Mouse (Mus musculus): Measurements from ENCODE around the gene Tmem45a.
"Not testable (repeated sequence)": the region's sequence is repeated elsewhere in the genome, so short reads cannot be mapped to it uniquely, and the experiment has no call there.

Tmem45a gene

GRCm38 (mm10) chr16:56885824-56886615, at the start of gene Tmem45a:
Tmem45a (minus strand) TSS chr16:56886166.
- DNase-seq (ENCODE audit: extremely low spot score), result peak; percentile 80

DNA sequence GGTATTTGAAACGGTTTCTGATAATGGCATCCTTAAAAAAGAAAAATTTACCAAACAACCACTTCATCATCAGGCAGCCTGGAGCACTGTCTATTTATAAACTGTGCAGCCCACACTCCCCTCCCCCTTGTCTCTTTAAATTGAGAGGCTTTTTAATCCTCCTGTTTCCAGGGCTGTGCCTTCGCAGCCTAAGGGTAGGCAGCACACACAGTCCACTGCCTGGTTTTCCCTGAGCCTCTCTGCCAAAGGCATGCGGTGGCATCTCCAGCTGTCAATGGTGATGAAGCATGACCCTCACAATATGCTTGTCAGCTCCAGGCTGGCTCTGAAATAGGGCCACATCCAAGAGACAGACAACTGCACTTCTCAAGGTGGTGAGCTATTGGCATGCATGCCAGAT, 42.1 kb upstream of the Tmem45a start, which contains the start of gene Lnp1:
Lnp1 (minus strand) TSS at position 39 of the 400 bp plus-strand sequence.
- no peak for DNase-seq (ENCODE audit: extremely low spot score)

GRCm38 (mm10) chr16:56920102-56920657, 34.2 kb upstream of the Tmem45a start:
- peak; percentile 60 for DNase-seq (ENCODE audit: extremely low spot score)

GRCm38 (mm10) chr16:56917230-56917629, 31.3 kb upstream of the Tmem45a start:
- no peak for DNase-seq (ENCODE audit: extremely low spot score)

GRCm38 (mm10) chr16:56908986-56909385, 23.0 kb upstream of the Tmem45a start:
- DNase-seq (ENCODE audit: extremely low spot score), result no peak

- DNase-seq (ENCODE audit: extremely low spot score), result not testable (repeated sequence)
These were observed 16.2 kb upstream of the Tmem45a start for GRCm38 (mm10) chr16:56902206-56902605.

DNA sequence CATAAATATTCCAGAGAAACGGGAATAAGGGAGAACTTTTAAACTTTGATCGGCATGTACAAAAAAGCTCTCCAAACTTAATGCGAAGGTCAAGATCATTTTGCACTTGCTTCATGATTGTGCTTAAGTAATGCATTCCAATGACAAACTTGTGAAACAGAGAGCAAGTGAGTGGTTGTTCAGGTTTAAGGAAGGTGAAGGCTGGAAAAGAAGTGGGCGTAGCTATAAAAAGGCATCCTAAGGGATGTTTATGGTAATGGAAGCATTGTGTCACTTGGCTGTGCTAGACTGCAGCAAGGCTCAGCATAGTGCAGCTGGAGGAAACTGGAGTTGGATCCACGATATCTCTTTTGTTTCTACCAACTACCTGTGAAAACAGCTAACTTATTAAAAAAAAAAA, 5.6 kb upstream of the Tmem45a start:
- DNase-seq (ENCODE audit: extremely low spot score), result no peak

DNA sequence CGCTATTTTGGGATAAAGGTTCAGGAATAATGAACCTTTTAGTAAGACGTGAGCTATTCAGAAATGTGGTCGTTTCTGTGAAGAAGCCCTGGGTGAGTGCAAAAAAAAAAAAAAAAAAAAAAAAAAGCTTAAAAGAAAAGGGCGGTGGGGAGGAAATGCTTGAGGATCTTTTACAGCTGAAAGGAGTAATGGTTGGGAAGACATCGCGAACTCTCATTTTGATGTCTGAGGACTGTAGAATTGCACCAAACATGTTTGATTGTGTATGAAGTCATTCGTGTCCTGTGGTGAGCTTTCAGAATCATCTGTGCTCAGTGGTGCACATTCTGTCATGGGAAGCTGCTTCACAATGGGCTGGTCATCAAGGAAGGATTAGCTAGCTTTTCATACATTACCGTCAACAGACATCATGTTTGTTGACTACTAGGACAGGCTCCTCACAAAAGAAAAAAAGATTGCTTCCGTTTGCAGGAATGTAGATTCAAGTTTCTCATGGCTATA, 700 bp upstream of the Tmem45a start:
- DNase-seq (ENCODE audit: extremely low spot score), result no peak

DNA sequence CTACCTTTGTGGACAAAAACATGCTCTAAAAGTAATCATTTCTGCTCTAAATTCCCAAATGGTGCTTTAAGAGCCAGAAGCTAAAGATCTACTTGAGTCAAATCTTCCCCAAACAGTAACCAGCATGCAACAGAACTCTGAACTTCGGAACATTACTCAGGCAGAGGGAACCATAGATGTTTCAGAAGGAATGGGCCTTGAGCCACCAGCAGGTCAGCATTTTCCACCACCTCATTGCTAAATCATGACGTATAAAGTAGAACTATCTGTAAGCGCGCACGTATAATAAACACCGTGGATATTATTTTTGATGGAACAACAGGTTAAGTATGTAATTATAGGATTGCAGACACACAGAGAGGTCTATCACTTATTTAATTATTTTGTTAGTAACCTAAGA, 1.2 kb downstream of the Tmem45a start:
- no peak for DNase-seq (ENCODE audit: extremely low spot score)

DNA sequence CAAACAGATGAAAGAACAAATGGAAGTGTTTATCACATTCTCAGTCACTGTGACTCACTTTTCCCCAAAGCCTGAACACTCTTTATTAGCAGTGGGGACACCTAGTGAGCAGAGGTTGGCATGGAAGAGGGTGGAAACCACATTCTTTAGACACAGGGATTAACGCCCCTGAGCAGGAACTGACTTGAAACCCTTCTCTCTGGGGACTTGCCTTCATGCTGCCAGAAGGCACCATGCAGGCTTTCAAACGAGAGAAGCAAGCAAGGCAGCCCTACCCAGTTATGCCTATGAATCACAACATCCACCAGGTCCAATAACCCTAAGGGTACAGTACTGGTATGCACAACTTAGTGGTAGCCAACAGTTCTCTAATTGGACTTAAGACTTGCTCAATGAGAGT, 12.6 kb downstream of the Tmem45a start:
- no peak for DNase-seq (ENCODE audit: extremely low spot score)

- DNase-seq (ENCODE audit: extremely low spot score), result no peak
These were observed 15.5 kb downstream of the Tmem45a start for GRCm38 (mm10) chr16:56870458-56870857.

- DNase-seq (ENCODE audit: extremely low spot score), result no peak
These were observed 17.6 kb downstream of the Tmem45a start for GRCm38 (mm10) chr16:56868361-56868760.

GRCm38 (mm10) chr16:56867591-56867990, 18.4 kb downstream of the Tmem45a start:
- no peak for DNase-seq (ENCODE audit: extremely low spot score)

DNA sequence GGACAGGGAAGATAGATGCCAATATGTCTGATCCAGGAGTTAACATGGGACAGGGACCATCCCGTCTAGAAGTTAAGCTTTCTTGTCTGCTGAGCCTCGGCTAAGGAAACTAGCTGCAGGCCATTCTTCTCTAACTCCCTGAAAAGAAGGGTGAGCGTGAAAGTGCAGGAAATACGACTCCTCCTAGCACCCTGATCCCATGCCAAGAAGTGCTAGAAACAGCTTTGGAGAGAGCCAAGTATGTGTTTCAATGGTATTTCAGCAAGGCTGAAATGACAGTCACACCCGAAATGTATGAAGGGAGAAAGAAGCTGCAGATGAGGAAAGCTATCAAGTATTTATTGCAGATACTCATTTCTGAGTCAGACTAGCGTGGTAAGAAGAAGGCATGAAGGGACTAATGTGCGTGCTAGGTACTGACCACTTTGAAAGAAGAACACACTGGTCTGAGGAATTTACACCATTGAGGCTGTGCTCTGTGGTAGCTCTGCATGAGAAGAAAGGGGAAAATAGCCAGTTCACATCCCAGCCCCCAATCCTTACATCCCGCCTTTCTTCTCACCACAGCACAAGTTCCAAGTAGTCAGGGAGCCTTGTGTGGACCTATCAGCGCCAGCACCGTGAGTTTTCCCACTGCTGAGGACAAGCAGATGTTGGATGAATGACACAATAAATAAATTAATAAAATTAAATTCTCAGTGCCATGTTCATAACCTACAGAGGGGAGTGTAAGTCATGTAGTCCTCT, 33.0 kb downstream of the Tmem45a start:
- DNase-seq (ENCODE audit: extremely low spot score), result no peak

DNA sequence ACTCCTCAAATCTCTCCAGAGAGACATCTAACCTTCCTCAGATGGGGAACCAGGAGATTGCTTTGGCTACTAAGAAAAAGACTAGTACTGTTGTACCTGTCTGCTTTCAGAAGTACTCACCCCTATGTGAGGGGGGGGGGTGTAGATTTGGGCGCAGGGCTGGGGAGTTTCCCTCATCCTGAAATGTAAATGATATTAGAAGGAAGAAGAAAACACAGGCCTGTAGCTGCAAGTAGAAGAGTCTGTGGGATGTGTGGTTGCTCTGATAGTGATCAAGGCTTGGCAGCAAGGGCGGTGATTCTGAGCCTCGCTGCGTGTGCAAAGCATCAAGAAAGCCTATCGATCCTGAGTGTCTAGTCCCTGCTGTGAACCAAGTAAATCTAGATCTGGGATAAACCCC, 43.0 kb downstream of the Tmem45a start:
- no peak for DNase-seq (ENCODE audit: extremely low spot score)

DNA sequence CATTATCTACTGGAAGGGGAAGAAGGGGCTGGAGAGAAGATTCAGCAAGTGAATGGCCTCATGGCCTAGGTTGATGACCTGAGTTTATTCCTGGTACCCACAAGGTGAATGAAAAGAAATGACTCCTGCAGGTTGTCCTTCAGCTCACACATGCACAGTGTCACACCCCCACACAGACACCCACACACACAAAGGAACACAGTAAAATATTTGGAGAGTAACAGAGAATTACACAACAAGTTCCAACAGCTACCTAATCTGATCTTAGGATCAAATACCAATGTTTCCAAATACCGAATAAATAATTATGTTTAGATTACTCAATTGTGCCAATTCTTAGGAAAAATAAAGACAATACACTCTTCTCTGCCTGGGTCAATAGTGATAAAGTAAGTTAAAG, 52.7 kb downstream of the Tmem45a start:
- DNase-seq (ENCODE audit: extremely low spot score), result no peak

DNA sequence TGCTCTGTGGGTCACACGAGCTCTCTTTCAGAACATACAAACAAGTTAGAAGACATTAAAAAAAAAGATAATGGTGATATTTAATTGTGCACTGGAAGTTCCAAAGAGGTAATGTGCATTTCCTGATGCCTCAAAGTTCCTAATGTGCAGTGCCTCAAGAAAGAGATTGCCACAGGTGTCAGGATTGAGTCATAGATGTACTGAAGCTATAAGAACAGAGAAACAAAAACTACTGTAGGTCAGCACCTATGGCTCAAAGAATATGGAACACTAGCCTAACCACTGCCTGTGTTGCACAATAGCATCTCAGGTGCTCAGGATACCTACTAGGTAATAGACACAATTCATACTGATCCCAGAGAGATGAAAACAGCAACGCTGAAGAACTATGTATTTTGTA, 54.0 kb downstream of the Tmem45a start:
- no peak for DNase-seq (ENCODE audit: extremely low spot score)

GRCm38 (mm10) chr16:56801370-56802109, 84.4 kb downstream of the Tmem45a start:
- no peak for DNase-seq (ENCODE audit: extremely low spot score)

DNA sequence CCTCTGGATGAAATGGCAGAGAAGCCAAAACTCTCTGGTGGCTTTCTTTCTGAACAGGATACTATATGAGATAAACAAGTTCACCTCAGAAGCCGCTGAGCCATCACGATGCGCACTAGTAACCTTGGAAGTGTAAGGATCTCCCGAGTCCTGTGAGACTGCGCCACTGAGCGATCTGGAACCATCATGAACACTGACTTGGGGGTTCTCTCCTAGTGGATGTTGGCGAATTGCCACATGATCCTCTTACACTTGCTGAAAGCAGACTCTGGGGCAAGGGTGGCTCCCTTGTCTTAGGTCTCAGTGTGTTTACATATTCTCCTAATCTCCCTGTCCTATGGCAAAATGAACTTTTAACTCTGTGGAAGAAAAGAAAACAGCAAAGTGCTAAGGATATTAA, 85.0 kb downstream of the Tmem45a start:
- no peak for DNase-seq (ENCODE audit: extremely low spot score)

DNA sequence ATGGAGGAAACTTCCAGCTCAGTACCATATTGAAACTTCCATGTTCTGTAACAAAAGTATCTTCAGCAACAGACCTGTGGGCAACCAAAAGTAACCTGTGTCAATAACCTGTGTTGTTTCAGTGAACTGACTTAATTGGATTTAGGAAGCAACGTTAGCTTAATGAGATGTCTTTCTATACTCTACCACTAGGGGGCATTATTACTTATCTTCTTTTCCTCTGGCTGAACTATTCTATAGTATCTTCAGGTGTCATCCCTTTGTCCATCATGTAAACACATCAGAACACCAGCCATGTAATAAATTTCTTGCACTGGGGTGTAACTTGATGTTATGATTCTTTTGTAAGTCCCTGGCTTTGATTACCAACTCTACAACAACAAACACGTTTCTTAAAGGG, 85.5 kb downstream of the Tmem45a start:
- peak; percentile 10 for DNase-seq (ENCODE audit: extremely low spot score)

- DNase-seq (ENCODE audit: extremely low spot score), result no peak
These were observed 86.4 kb downstream of the Tmem45a start for GRCm38 (mm10) chr16:56799541-56800029.

DNA sequence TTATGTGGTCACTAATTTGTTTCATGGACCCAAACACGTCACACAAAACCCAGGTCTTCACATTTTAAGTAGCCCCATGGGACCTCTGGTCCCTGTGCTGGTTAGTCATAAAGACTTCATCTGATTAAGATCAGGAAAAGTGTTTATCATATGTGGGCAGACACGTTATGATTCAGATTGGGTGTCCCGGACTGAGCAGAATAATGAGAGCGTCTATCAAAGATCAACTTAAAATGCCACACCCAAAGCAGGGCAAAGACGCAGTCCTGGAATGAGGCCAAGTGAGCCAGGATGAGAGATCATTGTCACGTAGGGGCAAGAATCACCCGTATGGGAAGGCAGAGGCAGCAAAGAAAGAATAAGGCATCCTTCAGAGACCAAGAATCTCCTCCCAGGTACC, 87.1 kb downstream of the Tmem45a start:
- no peak for DNase-seq (ENCODE audit: extremely low spot score)
